Mouse (Mus musculus) heart, adult 2 months (tissue): ENCODE measurements around the gene Efcc1.

Experiments
- CTCF ChIP-seq: fragments of 200-600 bp; IDR thresholded peaks from 2 replicates; pipeline ENCODE4 v1.8.1; 2022; ENCODE audit warnings: antibody characterized with exemption, mild to moderate bottlenecking, moderate library complexity
- POLR2A ChIP-seq: fragments of 200-500 bp; IDR thresholded peaks from 2 replicates; pipeline ENCODE4 v1.6.1; 2011; ENCODE audit warnings: mild to moderate bottlenecking, low read depth, low read length, control low read depth; ENCODE audit not compliant: insufficient read depth

DNA sequence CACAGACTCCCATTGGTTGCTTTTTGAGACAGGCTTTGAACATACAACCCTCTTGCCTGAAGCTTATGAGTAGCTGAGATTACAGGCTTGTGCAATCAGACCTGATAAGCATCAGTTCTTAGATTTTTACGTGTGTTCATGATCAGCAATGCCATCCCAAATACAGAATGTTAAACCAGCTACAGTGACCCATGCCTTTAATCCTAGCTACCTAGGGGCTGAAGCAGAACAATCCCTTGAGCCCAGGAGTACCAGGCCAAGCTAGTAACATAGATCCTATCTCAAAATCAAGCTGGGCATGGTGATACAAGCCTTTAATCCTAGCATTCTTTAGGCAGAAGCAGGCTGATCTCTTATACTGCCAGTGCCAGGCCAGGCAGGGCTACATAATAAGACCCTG is 73.4 kb downstream of the Efcc1 start:
- TF ChIP-seq POLR2A (no peak), CTCF (no peak)
